ENCODE assay signal across 10 mouse cellular contexts in the genomic region with DNA sequence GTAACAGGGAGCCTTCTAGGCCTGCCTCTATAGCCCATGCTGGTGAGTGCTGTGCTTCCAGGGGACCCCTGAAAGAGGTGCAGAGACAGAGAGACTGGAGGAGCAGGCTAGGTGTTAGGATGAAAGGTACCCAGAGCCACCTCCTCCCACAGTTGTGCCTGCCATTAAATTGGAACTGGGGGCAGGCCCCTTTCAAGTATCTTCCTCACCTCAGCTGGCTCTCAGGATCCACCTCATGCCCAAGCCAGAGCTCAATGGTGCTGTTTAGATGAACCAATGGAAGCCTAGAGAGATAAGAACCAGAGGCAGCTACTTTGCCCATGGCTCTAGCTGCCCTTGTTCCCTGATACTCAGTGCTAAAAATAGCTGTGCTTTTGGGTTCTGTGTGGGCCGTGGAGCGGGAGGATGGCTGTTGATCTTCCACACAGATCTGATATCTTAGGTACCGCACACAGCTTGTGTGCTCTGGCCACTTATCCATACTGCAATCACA.
"Had no signal": no experiment of that assay in that cellular context is flagged by ENCODE, and none has a peak within 500 bp of the region (broad histone marks: within the 10 kb centered on the region; RNA-seq: fewer than 3 reads in every experiment).

No protein-coding gene starts in this region.

- H3K4me3 ChIP-seq: limb, embryonic 10.5 days; liver, embryonic 15.5 days; midbrain, embryonic 13.5 days had no signal

- H3K36me3 ChIP-seq: limb, embryonic 10.5 days; liver, embryonic 15.5 days; midbrain, embryonic 13.5 days had no signal

- H3K4me2 ChIP-seq: liver, embryonic 11.5 days; liver, embryonic 15.5 days; midbrain, embryonic 13.5 days had no signal

- DNase-seq: kidney, postnatal 14 days; lung, adult 2 months; lung, postnatal 36 days; right cerebral cortex, postnatal 14 days; thymus, postnatal 36 days had no signal

- H3K9ac ChIP-seq: liver, embryonic 15.5 days; midbrain, embryonic 13.5 days had no signal

- H3K9me3 ChIP-seq: limb, embryonic 10.5 days; liver, embryonic 15.5 days; midbrain, embryonic 13.5 days had no signal

- H3K27me3 ChIP-seq: liver, embryonic 15.5 days; midbrain, embryonic 13.5 days had no signal

- H3K27ac ChIP-seq: limb, embryonic 10.5 days; liver, embryonic 15.5 days; midbrain, embryonic 13.5 days had no signal

- ATAC-seq: lung, postnatal 0 days; midbrain, embryonic 13.5 days had no signal

- H3K4me1 ChIP-seq: limb, embryonic 10.5 days; liver, embryonic 15.5 days; midbrain, embryonic 13.5 days had no signal
